Mouse (Mus musculus) lung, postnatal 0 days (tissue): Measurements from ENCODE around the gene Tmbim6.

Experiments used
- CTCF ChIP-seq: IDR thresholded peaks from 2 replicates; pipeline ENCODE4 v1.5.1; 2016; ENCODE audit warnings: antibody characterized with exemption, mild to moderate bottlenecking
- EP300 ChIP-seq: IDR thresholded peaks from 2 replicates; pipeline ENCODE4 v1.6.1; 2016; ENCODE audit warnings: antibody characterized with exemption, mild to moderate bottlenecking, control low read depth

GRCm38 (mm10) chr15:99396462-99396861, 3.8 kb downstream of the Tmbim6 start:
- TF ChIP-seq CTCF, result no peak
- TF ChIP-seq EP300, result no peak
